Mouse (Mus musculus) gastrocnemius, adult 18-20 months (tissue): Measurements from ENCODE around the gene Tbc1d16. TPM values are rescaled to one million over a fixed set of nuclear protein-coding genes. Genes with fewer than 3 reads are reported as not detected.

ENCODE experiments used
- DNase-seq: peaks from one replicate; pipeline ENCODE4 v3.0.0; 2021; ENCODE audit warnings: low spot score
- total RNA-seq, 2 experiments: library from RNA; stranded (reverse); gene quantifications; 2 replicates each; pipeline ENCODE4 v1.2.3; 2021

The Tbc1d16 gene
- total RNA-seq, 2 experiments from 2014 or later = 29.7 to 29.9 TPM

DNA sequence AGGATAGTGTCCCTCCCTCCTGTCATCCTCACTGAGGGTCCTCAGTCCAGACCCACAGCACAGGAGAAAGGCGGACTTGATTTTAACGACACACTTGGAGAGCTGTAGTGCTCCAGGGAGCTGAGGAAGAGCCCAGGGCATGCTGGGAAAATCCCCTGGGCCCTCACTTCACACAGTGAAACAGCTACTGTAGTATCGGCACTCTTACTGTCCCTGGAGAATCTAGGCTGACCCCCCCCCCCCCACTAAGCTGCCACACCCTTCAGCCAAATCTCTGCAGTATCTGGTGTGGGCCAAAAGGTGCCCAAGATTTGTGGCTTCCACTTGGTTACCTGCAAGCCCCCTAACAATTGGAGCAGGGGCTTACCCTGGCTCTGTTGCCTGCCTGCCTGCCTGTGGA, 8.7 kb upstream of the Tbc1d16 start:
- DNase-seq = no peak

DNA sequence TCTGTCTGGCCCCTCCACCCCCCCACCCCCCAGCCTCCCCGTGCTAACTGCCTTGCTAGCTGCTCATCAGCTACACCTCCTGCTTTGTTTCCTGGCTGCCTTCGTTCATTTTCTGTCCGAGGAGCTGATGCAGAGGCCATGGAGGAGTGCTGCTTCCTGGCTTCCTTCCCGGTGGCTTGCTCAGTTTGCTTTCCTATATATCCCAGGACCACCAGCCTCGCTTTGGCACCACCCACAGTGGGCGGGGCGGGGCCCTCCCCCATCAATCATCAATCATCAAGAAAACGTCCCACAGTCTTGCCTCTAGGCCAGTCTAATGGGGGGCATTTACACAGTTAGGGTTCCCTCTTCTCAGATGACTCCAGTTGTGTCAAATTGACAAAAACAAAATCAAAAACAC, 8.1 kb upstream of the Tbc1d16 start:
- DNase-seq = no peak

DNA sequence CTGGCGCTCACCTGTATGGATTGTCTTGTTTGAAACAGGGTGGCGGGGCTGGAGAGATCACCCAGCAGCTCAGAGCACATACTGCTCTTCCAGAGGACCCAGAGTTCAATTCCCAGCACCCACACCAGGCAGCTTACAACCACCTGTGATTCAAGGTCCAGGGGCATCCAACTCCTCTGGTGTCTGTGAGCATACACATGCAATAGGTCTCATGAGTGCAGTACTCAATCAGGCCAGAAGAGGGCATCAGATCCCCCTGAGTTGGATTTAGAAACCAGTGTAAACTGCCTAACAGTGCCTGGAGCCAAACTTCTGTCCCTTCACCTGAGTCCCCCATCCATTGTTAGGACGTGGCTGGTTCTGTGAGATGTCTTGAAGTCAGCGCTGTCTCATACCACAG, 7.3 kb upstream of the Tbc1d16 start:
- DNase-seq = peak; percentile 51

DNA sequence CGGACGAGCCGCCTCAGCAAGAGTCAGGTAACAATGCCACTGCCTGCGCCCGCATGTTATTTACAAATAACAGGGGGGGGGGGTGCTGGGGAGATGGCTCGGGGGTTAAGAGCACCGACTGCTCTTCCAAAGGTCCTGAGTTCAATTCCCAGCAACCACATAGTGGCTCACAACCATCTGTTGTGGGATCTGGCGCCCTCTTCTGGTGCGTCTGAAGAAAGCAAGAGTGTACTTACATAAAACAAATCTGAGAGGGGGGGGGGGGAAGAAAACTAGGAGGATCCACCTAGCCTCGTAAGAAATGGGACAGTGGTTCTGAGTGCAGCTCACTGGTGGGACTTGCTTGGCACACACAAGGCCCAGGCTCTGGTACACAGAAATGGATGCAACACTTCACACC, 6.5 kb upstream of the Tbc1d16 start:
- no peak for DNase-seq

DNA sequence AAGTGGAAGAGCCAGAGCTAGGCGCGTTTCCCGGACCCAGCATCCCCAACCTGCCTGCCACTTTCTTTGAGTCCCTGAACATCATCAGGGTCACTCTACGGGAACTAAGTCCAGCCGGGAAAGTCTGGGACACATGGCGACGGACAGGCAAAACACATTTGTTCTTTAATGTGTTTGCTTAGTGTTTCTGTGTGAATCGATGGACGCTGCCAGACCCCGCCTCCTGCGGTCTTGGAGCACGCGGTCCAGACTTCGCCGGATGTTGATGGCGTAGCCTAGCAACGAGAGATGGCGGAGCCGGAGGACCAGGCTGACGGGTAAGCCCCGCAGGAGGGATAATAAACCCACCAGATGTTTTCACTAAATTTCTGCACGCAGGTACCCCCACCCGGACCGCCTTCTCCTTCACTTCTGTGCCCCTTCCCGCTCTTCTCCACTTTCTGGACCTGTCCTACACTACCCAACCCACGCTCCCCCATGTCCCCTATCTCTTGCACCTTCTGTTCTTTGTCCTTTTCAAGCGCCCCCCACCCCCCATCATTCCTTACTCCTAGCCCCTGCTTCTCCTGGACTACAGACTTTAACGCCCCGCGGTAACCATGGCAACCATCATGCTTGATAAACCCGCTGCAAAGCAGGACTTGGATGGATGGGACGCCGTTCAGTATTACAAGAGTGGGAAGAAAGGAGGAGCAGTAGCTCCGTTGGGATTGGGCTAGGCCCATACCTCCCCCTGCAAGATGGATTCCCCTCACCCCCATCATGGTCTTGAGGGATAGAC, 737 bp upstream of the Tbc1d16 start:
- DNase-seq = peak; percentile 72

DNA sequence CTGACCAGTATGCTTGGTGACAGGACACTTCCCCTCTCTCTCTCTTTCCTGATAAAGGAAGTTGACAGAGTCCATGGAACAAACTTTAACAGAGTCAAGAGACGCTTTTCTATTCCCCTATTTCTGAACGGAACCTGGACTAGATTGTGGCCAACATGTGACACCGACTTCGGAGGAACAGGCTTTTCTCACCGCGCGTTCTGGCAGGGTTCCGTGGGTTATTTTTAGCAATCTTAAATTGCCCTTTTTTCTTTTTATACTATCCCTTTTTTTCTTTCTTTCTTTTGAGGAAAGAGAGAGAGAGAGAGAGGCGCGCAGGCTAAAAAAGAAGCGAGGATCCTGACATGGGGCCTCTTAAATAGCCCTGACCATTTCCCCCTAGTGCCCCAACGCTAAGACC, 708 bp downstream of the Tbc1d16 start:
- no peak for DNase-seq

DNA sequence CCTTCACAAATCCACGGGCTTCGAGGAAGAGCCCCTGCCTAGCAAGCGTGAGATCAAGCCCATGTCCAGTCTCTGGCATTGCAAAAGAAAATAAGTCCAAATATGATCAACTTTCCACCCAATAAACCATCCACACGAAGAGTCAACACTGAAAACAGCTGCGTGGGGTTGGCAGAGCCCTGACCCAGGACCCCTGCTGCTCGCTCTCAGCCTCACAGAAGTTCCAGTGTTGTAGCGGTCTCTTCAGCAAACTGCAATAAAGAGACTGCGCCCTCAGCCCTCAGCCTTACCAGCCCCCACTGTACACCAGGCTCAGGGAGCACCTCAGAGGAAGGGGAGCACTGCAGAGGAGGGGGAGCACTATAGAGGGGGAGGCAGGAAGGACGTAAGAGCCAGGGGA, 2.7 kb downstream of the Tbc1d16 start:
- no peak for DNase-seq

DNA sequence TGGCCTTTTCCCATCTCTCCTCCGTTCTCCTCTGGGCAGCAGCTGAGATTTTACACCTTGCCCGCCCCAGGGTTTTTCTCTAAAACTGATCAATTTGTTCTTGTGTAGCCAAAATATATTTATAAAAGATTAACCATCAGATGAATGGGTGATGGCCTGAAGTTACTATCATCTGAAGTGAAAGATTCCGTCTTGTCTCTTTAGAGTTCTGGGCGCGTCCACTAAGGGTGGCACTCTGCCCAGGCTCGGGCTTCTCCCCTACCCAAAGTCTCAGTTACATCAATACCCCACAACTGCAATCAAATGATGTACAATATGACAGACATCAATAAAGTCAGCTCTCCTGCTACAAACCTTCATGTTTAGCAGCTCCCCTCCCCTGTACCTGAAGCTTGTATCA, 3.4 kb downstream of the Tbc1d16 start:
- DNase-seq = no peak

DNA sequence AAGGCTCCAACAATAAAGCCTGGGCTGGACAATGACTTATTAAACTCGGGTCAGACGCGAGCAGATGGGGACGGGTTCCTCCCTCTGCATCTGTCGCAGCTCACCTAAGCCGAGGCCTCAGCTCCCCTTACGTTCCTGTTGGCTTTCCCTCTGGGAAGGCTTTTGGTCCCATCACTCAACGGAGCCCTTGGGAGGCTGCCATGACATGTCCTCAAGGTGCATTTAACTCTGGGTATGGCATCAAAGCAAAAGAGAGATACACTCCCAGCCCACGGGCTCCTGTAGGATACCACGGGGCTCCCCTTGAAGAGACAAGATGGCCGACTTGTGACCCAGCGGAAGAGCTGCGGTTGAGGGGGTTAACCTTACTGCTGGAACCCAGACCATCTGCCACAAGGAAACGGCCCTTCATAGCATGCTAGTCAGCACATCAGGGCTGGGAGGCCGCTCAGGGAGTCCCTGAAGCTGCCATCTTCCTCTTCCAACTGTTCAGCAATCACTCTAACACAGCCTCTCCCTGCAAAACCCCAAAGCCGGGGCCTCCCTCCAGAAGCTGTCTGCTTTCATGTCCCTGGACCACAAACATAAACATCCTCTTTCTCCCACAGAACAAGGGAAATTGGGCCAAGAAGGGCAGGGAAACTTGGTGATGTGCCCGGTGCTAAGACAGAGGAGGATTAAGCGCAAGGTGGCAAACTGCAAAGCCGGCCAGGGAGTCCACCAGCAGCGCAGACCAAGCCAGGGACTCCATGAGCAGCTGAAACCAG, 5.0 kb downstream of the Tbc1d16 start:
- no peak for DNase-seq

DNA sequence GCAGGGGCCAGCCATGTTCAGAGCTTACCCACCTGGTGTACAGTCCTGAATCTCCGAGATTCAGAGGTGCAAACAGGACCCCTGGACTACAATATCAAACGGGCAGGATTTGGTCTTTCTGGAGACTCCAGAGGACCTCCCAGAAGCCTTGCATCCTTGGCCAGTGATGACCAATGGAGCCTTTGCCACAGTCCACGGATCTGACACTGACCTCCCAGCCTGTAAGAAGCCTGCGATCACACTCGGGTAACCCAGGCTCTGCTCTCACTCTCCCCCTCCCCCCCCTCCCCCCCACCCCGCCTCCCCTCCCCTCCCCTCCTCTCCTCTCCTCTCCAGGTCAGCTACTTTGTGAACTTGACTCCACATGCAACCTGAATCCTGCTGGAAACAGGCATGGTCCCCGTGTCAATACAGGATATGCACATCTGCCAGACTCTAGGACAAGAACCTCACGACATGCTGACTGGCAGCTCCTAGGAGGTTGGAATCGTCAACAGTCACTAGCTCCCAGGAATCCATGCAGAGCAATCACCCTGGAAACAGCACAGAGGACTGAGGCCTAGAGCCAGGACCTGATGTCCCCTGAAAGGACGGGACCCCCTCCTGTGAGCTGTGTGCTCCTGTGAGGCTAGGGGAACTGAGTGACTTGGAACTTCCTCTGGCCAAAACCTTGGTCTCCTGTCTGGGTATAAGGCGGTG, 6.3 kb downstream of the Tbc1d16 start:
- DNase-seq = peak; percentile 69

DNA sequence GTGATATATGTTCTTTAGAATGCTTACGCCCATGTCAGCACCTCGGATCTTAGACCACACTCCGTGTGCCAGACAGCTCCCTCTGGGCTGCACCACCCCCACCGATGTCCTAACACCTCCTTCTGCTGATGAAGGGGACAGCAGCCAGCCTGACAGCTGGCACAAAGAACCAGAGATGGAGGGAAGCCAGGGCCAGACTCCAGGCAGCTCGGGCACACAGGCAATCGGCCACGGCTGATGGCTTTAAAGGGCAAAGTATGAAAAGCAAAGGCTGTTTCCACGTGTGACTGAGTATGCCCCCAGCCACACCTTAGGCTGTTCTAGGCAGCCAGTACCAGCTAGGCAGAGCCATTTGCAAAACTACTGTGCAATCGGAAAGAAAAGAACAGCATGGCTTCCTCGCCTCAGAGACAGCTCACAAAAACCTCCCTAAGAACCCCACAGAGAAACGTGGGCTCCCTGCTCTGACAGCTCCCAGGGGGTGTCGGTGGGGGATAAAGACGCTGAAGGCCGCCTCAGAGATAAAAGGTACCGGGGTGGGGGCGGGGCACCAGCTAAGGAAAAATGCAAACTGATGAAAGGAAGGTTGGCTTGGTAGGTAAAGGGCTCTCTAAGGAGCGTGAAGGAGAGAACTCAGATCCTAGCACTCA, 8.4 kb downstream of the Tbc1d16 start:
- DNase-seq = peak; percentile 86

DNA sequence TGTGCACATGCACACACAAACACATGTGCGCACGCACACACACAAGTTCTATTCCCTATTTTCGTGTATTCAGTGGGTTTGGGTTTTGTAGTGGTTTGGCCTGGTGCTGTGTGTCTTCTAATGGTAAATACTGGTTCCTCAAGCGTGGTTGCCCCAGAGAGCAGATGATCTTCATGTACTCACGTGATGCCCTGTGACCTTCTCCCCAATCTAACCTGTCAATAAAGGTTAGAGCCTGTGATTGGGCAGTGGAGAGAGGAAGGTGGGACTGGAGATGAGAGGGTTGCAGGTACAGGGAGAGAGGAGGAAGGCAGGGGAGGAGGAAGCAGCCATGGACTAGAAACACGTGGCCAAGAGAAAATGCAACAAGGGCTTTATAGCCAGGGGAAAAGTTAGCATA, 10.4 kb downstream of the Tbc1d16 start:
- no peak for DNase-seq

DNA sequence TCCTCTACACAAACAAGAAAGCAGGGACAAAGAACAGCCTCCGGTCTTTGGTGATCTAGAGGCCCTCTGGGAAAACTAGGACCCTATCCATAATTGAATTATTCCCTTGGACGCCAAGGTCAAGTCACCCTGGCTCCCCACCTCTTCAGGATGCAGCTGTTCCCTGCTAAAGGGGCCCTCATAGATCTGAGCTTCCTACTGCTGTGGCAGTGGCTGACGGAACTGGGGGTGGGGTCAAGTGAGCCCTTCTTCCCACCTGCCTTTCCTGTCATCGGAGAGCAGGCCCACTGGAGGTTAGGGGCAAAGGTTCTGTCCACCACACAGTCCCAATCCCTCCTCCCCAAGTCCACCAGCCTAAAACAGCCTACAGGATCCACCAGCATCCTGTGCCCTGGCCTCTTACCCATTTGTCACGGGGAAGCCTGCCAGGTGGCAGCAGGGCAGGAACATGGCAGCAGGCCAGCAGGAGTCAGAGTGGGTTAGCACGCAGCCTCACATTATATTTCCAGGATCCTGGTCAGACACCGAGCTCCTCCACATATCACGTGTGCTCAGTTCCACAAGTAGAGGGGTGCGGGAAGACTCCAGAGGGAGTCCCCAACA, 12.3 kb downstream of the Tbc1d16 start:
- DNase-seq = peak; percentile 78

DNA sequence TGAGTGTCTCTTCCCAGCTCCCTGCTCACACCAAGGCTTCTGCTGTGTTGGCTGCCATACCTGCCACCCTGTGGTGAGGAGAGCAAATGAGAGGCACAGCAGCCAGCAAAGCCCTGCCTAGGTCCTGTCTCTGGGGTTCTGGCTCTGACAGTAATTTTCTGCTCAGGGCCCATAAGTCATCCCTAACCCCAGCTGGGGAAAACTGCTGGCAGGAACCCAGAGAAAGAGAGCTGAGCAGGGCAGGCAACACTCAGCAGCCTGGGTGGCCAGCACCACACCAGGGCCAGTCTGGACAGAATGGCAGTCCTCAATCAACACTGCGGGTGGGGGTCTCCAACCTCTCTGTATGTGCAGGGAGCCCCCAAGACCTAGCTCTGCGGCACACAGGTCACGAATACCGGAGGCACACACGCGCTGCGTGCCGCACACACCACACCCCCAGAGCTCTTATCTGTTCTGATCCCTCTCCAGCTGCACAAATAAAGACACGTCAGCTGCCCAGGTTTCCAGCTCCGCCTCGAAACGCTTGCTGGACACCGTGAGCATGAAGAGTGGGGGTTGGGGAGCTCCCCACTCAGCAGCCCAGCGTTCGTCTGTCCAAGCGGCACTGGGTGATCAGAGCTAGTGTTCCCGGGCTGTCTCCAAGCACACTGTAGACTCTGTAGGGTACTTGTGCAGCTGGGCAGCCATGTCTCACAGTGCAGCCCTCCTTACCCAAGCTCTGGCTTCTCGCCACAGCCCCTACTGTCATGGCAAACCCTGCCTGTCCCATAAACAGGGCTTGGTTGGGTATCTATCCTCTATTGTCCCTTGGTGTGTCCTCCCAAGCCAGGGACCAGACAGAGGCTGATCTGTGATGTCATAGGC, 13.0 kb downstream of the Tbc1d16 start:
- DNase-seq = peak; percentile 61

DNA sequence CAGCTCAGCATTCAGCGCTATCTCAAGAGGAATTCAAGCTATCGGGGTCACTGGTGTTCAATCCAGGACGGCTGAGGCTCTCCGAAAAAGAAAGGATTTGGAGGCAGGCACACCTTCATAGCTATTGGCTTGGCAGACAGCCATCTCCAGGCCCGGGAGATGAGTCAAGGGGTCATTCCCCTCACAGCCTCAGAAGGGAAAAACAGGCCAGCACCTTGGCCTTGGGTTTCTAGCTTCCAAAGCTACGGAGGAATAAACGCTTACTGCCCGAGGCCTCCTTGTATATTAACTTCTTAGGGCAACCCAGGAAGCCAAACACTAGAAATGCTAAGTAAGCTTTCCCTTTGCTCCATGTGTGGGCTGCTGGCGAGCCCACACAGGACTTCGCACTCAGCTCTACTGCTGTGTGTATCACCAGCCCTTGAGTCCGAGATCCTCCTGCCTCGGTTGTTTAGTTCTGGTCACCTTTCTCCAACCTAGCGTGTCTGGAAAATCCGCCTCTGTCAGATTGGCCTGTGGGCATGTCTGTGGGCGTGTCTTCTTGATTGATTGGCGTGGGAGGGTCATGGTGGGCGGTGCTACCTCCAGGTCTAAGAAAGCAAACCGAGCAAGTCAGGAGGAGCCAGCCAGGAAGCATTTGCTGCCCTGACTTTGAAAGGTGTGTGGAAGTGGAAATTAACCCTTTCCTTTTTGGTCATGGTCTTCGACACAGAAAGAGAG, 15.0 kb downstream of the Tbc1d16 start:
- no peak for DNase-seq

DNA sequence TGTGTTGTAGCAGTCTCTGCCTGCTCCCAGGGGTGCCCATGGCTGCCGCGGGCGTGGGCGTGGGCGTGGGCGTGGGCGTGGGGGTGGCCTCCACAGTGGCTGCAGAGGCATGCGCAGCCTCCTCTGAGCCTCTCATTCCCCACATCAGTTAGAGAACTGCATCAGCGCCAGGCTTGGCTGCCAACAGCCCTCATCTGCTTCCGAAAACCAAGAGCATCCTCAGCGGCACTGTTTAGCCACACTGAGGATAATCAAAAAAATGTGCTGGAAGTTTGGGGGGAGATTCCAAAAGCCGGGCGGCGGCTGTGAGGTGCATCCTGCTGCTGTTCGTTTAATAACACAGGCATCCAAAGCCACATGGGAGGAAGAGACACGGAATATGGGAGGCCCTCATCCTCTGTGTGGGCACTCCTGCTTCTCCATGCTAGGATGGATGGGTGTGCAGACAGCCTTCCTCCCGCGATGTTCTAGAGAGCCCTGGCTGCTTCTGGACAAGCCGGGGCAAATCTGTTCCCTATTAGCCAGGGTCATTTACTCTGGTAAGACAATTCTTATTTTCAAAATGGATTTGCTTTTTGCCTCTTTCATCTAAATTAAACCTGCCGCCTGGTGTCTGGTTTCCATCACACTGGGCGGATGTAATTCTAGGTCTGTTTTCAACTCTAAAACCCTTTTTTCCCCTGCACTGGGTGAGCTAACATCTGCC, 16.5 kb downstream of the Tbc1d16 start:
- DNase-seq = no peak

DNA sequence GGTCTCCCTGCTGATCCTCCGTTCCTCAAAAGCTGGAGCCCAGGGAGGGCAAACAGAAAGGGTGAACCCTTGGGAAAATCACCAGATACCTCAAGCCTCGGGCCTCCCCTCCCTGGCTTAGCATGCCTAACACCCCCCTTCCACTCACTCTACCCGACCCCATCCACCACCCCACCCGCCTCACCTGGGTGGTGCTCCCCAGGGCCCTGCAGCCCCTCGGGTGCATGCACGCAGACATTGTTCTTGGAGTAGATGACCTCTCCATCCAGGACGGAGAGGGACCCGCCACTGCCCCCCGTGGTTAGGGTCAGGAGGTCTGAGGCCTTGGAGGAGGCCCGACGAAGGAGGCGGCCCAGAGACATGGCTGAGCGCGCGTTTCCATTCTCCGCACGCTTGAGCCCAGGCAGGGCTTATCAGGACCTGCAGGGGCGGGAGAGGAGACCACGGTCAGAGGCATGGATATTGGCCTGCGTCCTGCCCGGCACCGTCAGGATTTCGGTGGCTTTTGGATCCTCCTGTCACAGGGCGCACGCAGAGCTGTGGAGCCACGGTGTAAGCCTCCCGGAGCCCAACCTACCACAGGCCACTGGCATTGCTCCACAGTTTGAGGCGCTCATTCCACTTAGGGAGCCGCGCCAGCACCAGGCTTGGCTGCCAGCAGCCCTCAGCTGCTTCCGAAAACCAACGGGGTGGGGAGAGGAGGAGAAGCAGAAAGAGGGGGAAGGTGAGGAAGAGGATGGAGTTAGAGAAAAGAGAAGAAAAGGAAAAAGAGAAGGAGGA, 17.8 kb downstream of the Tbc1d16 start:
- DNase-seq = peak; percentile 87

DNA sequence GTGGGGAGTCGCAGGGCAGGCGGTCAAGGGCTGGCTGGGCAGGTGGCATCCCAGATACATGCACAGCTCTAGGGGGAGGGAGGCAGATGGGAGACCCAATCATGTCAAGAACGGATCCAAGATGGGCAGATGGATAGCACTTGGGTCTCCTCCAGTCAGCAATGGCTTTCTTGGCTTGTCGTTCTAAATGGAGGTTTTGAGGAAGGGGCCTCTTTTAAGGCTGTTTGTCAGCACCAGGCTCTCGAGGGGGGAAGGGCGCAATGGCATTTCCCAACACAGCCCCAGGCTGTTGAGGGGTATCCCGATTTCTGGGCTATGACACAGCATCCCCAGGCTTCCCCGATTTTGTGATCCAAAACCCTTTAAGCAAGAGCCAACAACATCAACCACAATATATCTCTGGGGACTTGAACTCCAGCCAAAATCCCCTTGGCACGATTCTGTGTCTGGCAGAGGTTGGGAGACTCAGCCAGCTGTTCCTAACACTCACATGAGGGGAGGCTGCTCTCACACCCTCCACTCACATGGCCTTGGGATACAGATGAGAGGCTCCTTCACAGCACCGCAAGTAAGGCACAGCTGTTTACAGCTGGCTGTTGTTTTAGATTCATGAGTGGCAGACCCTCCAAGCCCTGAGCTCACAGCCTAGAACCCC, 18.8 kb downstream of the Tbc1d16 start:
- DNase-seq = peak; percentile 69
